In the genomic region with DNA sequence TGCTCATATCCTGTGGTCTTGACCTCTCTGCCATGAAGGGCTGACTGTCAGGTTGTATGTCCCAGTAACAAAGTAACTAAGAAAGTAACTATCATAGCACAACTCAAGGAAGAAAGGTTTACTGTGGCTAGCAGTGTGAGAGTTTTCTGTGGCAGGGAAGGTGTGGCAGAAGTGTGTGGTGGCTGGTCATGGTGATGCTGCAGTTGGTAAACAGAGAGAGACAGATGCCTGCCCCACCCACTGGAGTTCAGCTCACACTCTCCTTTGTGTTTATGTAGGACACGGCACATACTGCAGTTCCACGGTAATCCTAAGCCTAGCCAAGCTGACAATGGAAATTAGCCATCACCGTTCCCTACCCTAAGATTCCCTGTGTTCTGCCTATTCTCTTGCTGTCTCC, we compare ENCODE assay signal across 16 mouse cellular contexts.
"Had no signal": no experiment of that assay in that cellular context is flagged by ENCODE, and none has a peak within 500 bp of the region (broad histone marks: within the 10 kb centered on the region; RNA-seq: fewer than 3 reads in every experiment).

No protein-coding gene starts in this region.

- H3K27ac ChIP-seq: intestine, embryonic 15.5 days; layer of hippocampus, adult 2 months; limb, embryonic 10.5 days; midbrain, embryonic 12.5 days; neural tube, embryonic 13.5 days had no signal

- H3K27me3 ChIP-seq: intestine, embryonic 15.5 days; midbrain, embryonic 12.5 days; neural tube, embryonic 13.5 days had no signal

- H3K4me2 ChIP-seq: intestine, embryonic 15.5 days; lung, embryonic 14.5 days; midbrain, embryonic 12.5 days; neural tube, embryonic 13.5 days had no signal

- H3K36me3 ChIP-seq: intestine, embryonic 15.5 days; limb, embryonic 10.5 days; midbrain, embryonic 12.5 days; neural tube, embryonic 13.5 days had no signal

- H3K4me1 ChIP-seq: intestine, embryonic 15.5 days; midbrain, embryonic 12.5 days had no signal

- H3K4me3 ChIP-seq: intestine, embryonic 15.5 days; layer of hippocampus, adult 2 months; limb, embryonic 10.5 days; megakaryocyte, embryonic 14.5 days; midbrain, embryonic 12.5 days; neural tube, embryonic 13.5 days had no signal

- DNase-seq: kidney, adult 18-20 months; kidney, postnatal 10 days; kidney, postnatal 4 days; lung, embryonic 14.5 days; lung, postnatal 10 days; lung, postnatal 4 days; right cerebral cortex, adult 18-20 months; spleen, adult 18-20 months; thymus, postnatal 4 days had no signal

- H3K9ac ChIP-seq: intestine, embryonic 15.5 days; lung, embryonic 14.5 days; midbrain, embryonic 12.5 days; neural tube, embryonic 13.5 days had no signal

- H3K9me3 ChIP-seq: intestine, embryonic 15.5 days; limb, embryonic 10.5 days; megakaryocyte, embryonic 14.5 days; midbrain, embryonic 12.5 days; neural tube, embryonic 13.5 days had no signal

- ATAC-seq: intestine, embryonic 15.5 days; midbrain, embryonic 16.5 days had no signal
